Mouse (Mus musculus): ENCODE data around the gene Eml6. TPM values are rescaled to one million over a fixed set of nuclear protein-coding genes. Genes with fewer than 3 reads are reported as not detected.

The Eml6 gene
- polyA plus RNA-seq, 1 experiment from 2014 or later, result 0.88 TPM

Other genes starting within 250 kb of the Eml6 start
- gene 4931440F15Rik, start 200.4 kb downstream of the Eml6 start, polyA plus RNA-seq (2015; fragmentation: Nextera tagmentation; extraction: Ambion mirVana), result 0.11 and 0.18 TPM in 2 replicates
- 164 and 178 TPM in 2 replicates for gene Sptbn1, start 242.1 kb upstream of the Eml6 start, polyA plus RNA-seq (2015; fragmentation: Nextera tagmentation; extraction: Ambion mirVana)

Measured in heart, embryonic 16.5 days (tissue).